Mouse (Mus musculus): ENCODE measurements at regions not wholly inside any gene's neighbourhood (a gene's known extent, or its start where the extent isn't known, plus 50 kb on each side); places are given as distances from the start of the nearest gene placed in this dataset.

GRCm38 (mm10) chr14:58943267-58943765 is 199.4 kb downstream of the 1700129C05Rik start:
- H3K9me3 ChIP-seq = no peaks in the 10 kb centered on the region
- no peaks in the 10 kb centered on the region for H3K27me3 ChIP-seq (replicated peaks)
- H3K4me2 ChIP-seq (replicated peaks) = no peak overlapping the region
- H3K27ac ChIP-seq = no peak overlapping the region
- H3K9ac ChIP-seq = no peak overlapping the region
- H3K4me3 ChIP-seq = no peak overlapping the region
- ATAC-seq (ENCODE audit: low FRiP score, low read depth) = no peak
- 93% methylated on average over 1 of the region's 1 CpGs for WGBS
- no peaks in the 10 kb centered on the region for H3K4me1 ChIP-seq
- H3K36me3 ChIP-seq = no peaks in the 10 kb centered on the region

- Histone ChIP-seq H3K27me3 (replicated peaks) (no peaks in the 10 kb centered on the region), H3K9me3 (no peaks in the 10 kb centered on the region), H3K4me3 (no peak overlapping the region), H3K9ac (no peak overlapping the region), H3K4me1 (peaks cover 4% of the 10 kb centered on the region; the same call in 1 of the 2 replicates), H3K27ac (no peak overlapping the region), H3K4me2 (replicated peaks) (no peak overlapping the region), H3K36me3 (no peaks in the 10 kb centered on the region)
- ATAC-seq (ENCODE audit: low FRiP score, low read depth) = no peak
- WGBS = 91% methylated on average over 1 of the region's 1 CpGs
Observed at GRCm38 (mm10) chr14:58939086-58939485, 203.6 kb downstream of the 1700129C05Rik start.

- H3K27me3 ChIP-seq (replicated peaks) = no peaks in the 10 kb centered on the region
- no peak overlapping the region for H3K9ac ChIP-seq
- 52% methylated on average over 5 of the region's 5 CpGs for WGBS
- no peak overlapping the region for H3K27ac ChIP-seq
- peaks cover 4% of the 10 kb centered on the region; the same call in 1 of the 2 replicates for H3K4me1 ChIP-seq
- no peaks in the 10 kb centered on the region for H3K9me3 ChIP-seq
- no peaks in the 10 kb centered on the region for H3K36me3 ChIP-seq
- no peak for ATAC-seq (ENCODE audit: low FRiP score, low read depth)
- H3K4me3 ChIP-seq = no peak overlapping the region
- no peak overlapping the region for H3K4me2 ChIP-seq (replicated peaks)
Observed at GRCm38 (mm10) chr14:58938601-58938970, 204.1 kb downstream of the 1700129C05Rik start.

- Histone ChIP-seq H3K4me2 (replicated peaks) (no peak overlapping the region), H3K4me3 (no peak overlapping the region), H3K9me3 (no peaks in the 10 kb centered on the region), H3K36me3 (no peaks in the 10 kb centered on the region), H3K27me3 (replicated peaks) (no peaks in the 10 kb centered on the region), H3K4me1 (peaks cover 4% of the 10 kb centered on the region; the same call in 1 of the 2 replicates), H3K9ac (no peak overlapping the region), H3K27ac (no peak overlapping the region)
- 45% methylated on average over 12 of the region's 12 CpGs for WGBS
- ATAC-seq (ENCODE audit: low FRiP score, low read depth) = peak; percentile 41; the same call in 1 of the 2 replicates
Observed at GRCm38 (mm10) chr14:58937791-58938600, 204.7 kb downstream of the 1700129C05Rik start.

GRCm38 (mm10) chr14:58937331-58937730 is 205.4 kb downstream of the 1700129C05Rik start:
- 19% methylated on average over 8 of the region's 8 CpGs for WGBS
- Histone ChIP-seq H3K27ac (no peak overlapping the region), H3K9ac (no peak overlapping the region), H3K36me3 (no peaks in the 10 kb centered on the region), H3K27me3 (replicated peaks) (no peaks in the 10 kb centered on the region), H3K4me3 (no peak overlapping the region), H3K9me3 (no peaks in the 10 kb centered on the region), H3K4me2 (replicated peaks) (no peak overlapping the region), H3K4me1 (peaks cover 4% of the 10 kb centered on the region; the same call in 1 of the 2 replicates)
- no peak for ATAC-seq (ENCODE audit: low FRiP score, low read depth)

- no peaks in the 10 kb centered on the region for H3K27me3 ChIP-seq (replicated peaks)
- H3K36me3 ChIP-seq = no peaks in the 10 kb centered on the region
- no peak for ATAC-seq (ENCODE audit: low FRiP score, low read depth)
- 34% methylated on average over 2 of the region's 2 CpGs for WGBS
- H3K9ac ChIP-seq = no peak overlapping the region
- H3K27ac ChIP-seq = no peak overlapping the region
- H3K4me2 ChIP-seq (replicated peaks) = no peak overlapping the region
- H3K4me1 ChIP-seq = peaks cover 4% of the 10 kb centered on the region; the same call in 1 of the 2 replicates
- no peaks in the 10 kb centered on the region for H3K9me3 ChIP-seq
- no peak overlapping the region for H3K4me3 ChIP-seq
Observed at GRCm38 (mm10) chr14:58936131-58936530, 206.6 kb downstream of the 1700129C05Rik start.

- Histone ChIP-seq H3K4me1 (no peaks in the 10 kb centered on the region), H3K36me3 (no peaks in the 10 kb centered on the region), H3K4me3 (no peak overlapping the region), H3K27ac (no peak overlapping the region), H3K9me3 (no peaks in the 10 kb centered on the region), H3K4me2 (replicated peaks) (no peak overlapping the region), H3K9ac (no peak overlapping the region), H3K27me3 (replicated peaks) (no peaks in the 10 kb centered on the region)
- no peak for ATAC-seq (ENCODE audit: low FRiP score, low read depth)
- WGBS = 82% methylated on average over 9 of the region's 9 CpGs
Observed at GRCm38 (mm10) chr14:58917853-58918252, 224.8 kb downstream of the 1700129C05Rik start.

- Histone ChIP-seq H3K4me3 (no peak overlapping the region), H3K4me1 (no peaks in the 10 kb centered on the region), H3K36me3 (no peaks in the 10 kb centered on the region), H3K27me3 (replicated peaks) (no peaks in the 10 kb centered on the region), H3K9ac (no peak overlapping the region), H3K27ac (no peak overlapping the region), H3K9me3 (no peaks in the 10 kb centered on the region), H3K4me2 (replicated peaks) (no peak overlapping the region)
- no peak for ATAC-seq (ENCODE audit: low FRiP score, low read depth)
- WGBS = 78% methylated on average over 3 of the region's 3 CpGs
Observed at GRCm38 (mm10) chr14:58917228-58917627, 225.5 kb downstream of the 1700129C05Rik start.

- Histone ChIP-seq H3K36me3 (no peaks in the 10 kb centered on the region), H3K9ac (no peak overlapping the region), H3K9me3 (no peaks in the 10 kb centered on the region), H3K27ac (no peak overlapping the region), H3K4me1 (no peaks in the 10 kb centered on the region), H3K27me3 (replicated peaks) (no peaks in the 10 kb centered on the region), H3K4me3 (no peak overlapping the region), H3K4me2 (replicated peaks) (no peak overlapping the region)
- 91% methylated on average over 3 of the region's 3 CpGs for WGBS
- ATAC-seq (ENCODE audit: low FRiP score, low read depth) = no peak
Observed at GRCm38 (mm10) chr14:58914937-58915336, 227.8 kb downstream of the 1700129C05Rik start.

- no peak for ATAC-seq (ENCODE audit: low FRiP score, low read depth)
- H3K36me3 ChIP-seq = no peaks in the 10 kb centered on the region
- no peak overlapping the region for H3K27ac ChIP-seq
- no peaks in the 10 kb centered on the region for H3K27me3 ChIP-seq (replicated peaks)
- 80% methylated on average over 1 of the region's 1 CpGs for WGBS
- no peak overlapping the region for H3K4me3 ChIP-seq
- no peaks in the 10 kb centered on the region for H3K9me3 ChIP-seq
- H3K4me1 ChIP-seq = no peaks in the 10 kb centered on the region
- no peak overlapping the region for H3K9ac ChIP-seq
- H3K4me2 ChIP-seq (replicated peaks) = no peak overlapping the region
Observed at GRCm38 (mm10) chr14:58910846-58911245, 231.8 kb downstream of the 1700129C05Rik start.

- H3K4me1 ChIP-seq = no peaks in the 10 kb centered on the region
- H3K9ac ChIP-seq = no peak overlapping the region
- no peaks in the 10 kb centered on the region for H3K27me3 ChIP-seq (replicated peaks)
- 75% methylated on average over 3 of the region's 3 CpGs for WGBS
- no peak for ATAC-seq (ENCODE audit: low FRiP score, low read depth)
- H3K4me2 ChIP-seq (replicated peaks) = no peak overlapping the region
- no peaks in the 10 kb centered on the region for H3K36me3 ChIP-seq
- H3K9me3 ChIP-seq = no peaks in the 10 kb centered on the region
- H3K4me3 ChIP-seq = no peak overlapping the region
- no peak overlapping the region for H3K27ac ChIP-seq
Observed at GRCm38 (mm10) chr14:58907932-58908331, 234.8 kb downstream of the 1700129C05Rik start.

GRCm38 (mm10) chr14:58907359-58907758 is 235.3 kb downstream of the 1700129C05Rik start:
- H3K4me3 ChIP-seq = no peak overlapping the region
- H3K4me1 ChIP-seq = no peaks in the 10 kb centered on the region
- no peaks in the 10 kb centered on the region for H3K36me3 ChIP-seq
- H3K9ac ChIP-seq = no peak overlapping the region
- no peaks in the 10 kb centered on the region for H3K27me3 ChIP-seq (replicated peaks)
- no peak overlapping the region for H3K4me2 ChIP-seq (replicated peaks)
- H3K9me3 ChIP-seq = no peaks in the 10 kb centered on the region
- 96% methylated on average over 3 of the region's 3 CpGs for WGBS
- no peak for ATAC-seq (ENCODE audit: low FRiP score, low read depth)
- no peak overlapping the region for H3K27ac ChIP-seq

- Histone ChIP-seq H3K9me3 (no peaks in the 10 kb centered on the region), H3K27me3 (replicated peaks) (no peaks in the 10 kb centered on the region), H3K9ac (no peak overlapping the region), H3K27ac (no peak overlapping the region), H3K4me2 (replicated peaks) (no peak overlapping the region), H3K4me1 (no peaks in the 10 kb centered on the region), H3K4me3 (no peak overlapping the region), H3K36me3 (no peaks in the 10 kb centered on the region)
- ATAC-seq (ENCODE audit: low FRiP score, low read depth) = no peak
- WGBS = 86% methylated on average over 4 of the region's 4 CpGs
Observed at GRCm38 (mm10) chr14:58906631-58907030, 236.1 kb downstream of the 1700129C05Rik start.
